Mouse (Mus musculus) ES-E14 (cell line): ENCODE data around the gene Casp2. TPM values are rescaled to one million over a fixed set of nuclear protein-coding genes. Genes with fewer than 3 reads are reported as not detected.

Experiments
- DNase-seq: peaks from one replicate; pipeline ENCODE4 v3.0.0-alpha.2; 2013; ENCODE audit warnings: low read depth, low spot score
- H3K27ac ChIP-seq: 2 replicates; pipeline ENCODE4 v1.5.1; 2012; ENCODE audit warnings: low read depth, mild to moderate bottlenecking, low read length, moderate library complexity, mixed read lengths; ENCODE audit not compliant: poor library complexity, insufficient read depth, severe bottlenecking
- H3K36me3 ChIP-seq: 2 replicates; pipeline ENCODE4 v1.6.1; 2012; ENCODE audit warnings: mild to moderate bottlenecking, low read length, moderate library complexity, mixed read lengths; ENCODE audit not compliant: control insufficient read depth, poor library complexity, insufficient read depth, severe bottlenecking
- H3K4me1 ChIP-seq, 2 experiments: fragments of 150-350 bp in 1 of 2; sonication (generic) in 1 of 2; 2 replicates each; pipeline ENCODE4 v1.6.1; 2012; ENCODE audit warnings: low read length in 2 of 2, mild to moderate bottlenecking in 1 of 2, mixed read lengths in 1 of 2; ENCODE audit not compliant: control insufficient read depth in 2 of 2, insufficient read depth in 2 of 2, poor library complexity in 1 of 2
- H3K4me3 ChIP-seq, 2 experiments: fragments of 150-350 bp in 1 of 2; sonication (generic) in 1 of 2; 2 replicates each; pipeline ENCODE4 v1.5.1; 2012; ENCODE audit warnings: low read length in 2 of 2, low read depth in 1 of 2, mild to moderate bottlenecking in 1 of 2, mixed read lengths in 1 of 2; ENCODE audit not compliant: insufficient read depth in 1 of 2, poor library complexity in 1 of 2, severe bottlenecking in 1 of 2
- H3K9ac ChIP-seq: 2 replicates; pipeline ENCODE4 v1.6.1; 2012; ENCODE audit warnings: low read depth, mild to moderate bottlenecking, low read length, mixed read lengths; ENCODE audit not compliant: poor library complexity, insufficient read depth, severe bottlenecking
- H3K9me3 ChIP-seq: fragments of 150-350 bp; sonication (generic); 2 replicates; pipeline ENCODE4 v1.6.1; 2012; ENCODE audit warnings: low read depth, mild to moderate bottlenecking, low read length; ENCODE audit not compliant: control insufficient read depth, insufficient read depth
- CHD2 ChIP-seq: IDR thresholded peaks from 2 replicates; pipeline ENCODE4 v1.6.1; 2014; ENCODE audit warnings: mild to moderate bottlenecking, low read depth, low read length, inconsistent platforms
- HCFC1 ChIP-seq: IDR thresholded peaks from 2 replicates; pipeline ENCODE4 v1.6.1; 2012; ENCODE audit warnings: low read length, inconsistent platforms, borderline replicate concordance; ENCODE audit not compliant: insufficient read depth
- MAFK ChIP-seq: IDR thresholded peaks from 2 replicates; pipeline ENCODE4 v1.6.1; 2014; ENCODE audit warnings: mild to moderate bottlenecking, low read depth, low read length, inconsistent platforms; ENCODE audit not compliant: insufficient read depth
- ZC3H11A ChIP-seq: IDR thresholded peaks from 2 replicates; pipeline ENCODE4 v1.6.1; 2012; ENCODE audit warnings: low read depth, mild to moderate bottlenecking, inconsistent platforms, low read length, borderline replicate concordance
- ZNF384 ChIP-seq: IDR thresholded peaks from 2 replicates; pipeline ENCODE4 v1.6.1; 2012; ENCODE audit warnings: low read depth, low read length, inconsistent platforms
- in situ Hi-C, 2 experiments: fragments of 600-800 bp; cut with MboI; formaldehyde crosslinking; loops; one replicate each; pipeline ENCODE4 v1.15.1; 2025; ENCODE audit warnings: low sequenced_read_pairs in 2 of 2, inconsistent platforms in 1 of 2; ENCODE audit not compliant: unreplicated experiment in 2 of 2
- total RNA-seq: library from RNA; depleted of rRNA; stranded (reverse); fragments of 300-350 nt; gene quantifications from 2 replicates; pipeline ENCODE4 v1.2.3, GENCODE M21; 2012

Casp2 gene
- total RNA-seq, 1 experiment = 34.8 TPM

GRCm38 (mm10) chr6:42261524-42262170 lies 3.1 kb upstream of the Casp2 start, which contains the start of gene Tmem139:
TSS of gene Tmem139 (plus strand) at chr6:42261970.
- Histone ChIP-seq H3K4me3 (peak within 1 kb of the TSS; percentile 11 to 43; a peak in 3 of 4 replicates), H3K27ac (no peak within 1 kb of the TSS), H3K4me1 (peaks cover 3 to 5% of the 10 kb centered on the region in 2 experiments; a peak in 3 of 4 replicates), H3K9me3 (no peaks in the 10 kb centered on the region), H3K36me3 (no peaks in the 10 kb centered on the region), H3K9ac (no peak within 1 kb of the TSS; the same call in 1 of the 2 replicates)
- TF ChIP-seq HCFC1 (no peak), ZC3H11A (no peak), MAFK (no peak), ZNF384 (no peak), CHD2 (no peak)
- in situ Hi-C loops = no loop called here
- peak; percentile 47 for DNase-seq

- Histone ChIP-seq H3K4me3 (peak overlapping the region; percentile 93 to 99), H3K9ac (peak overlapping the region; percentile 98), H3K9me3 (no peaks in the 10 kb centered on the region), H3K27ac (peak overlapping the region; percentile 79; the same call in 1 of the 2 replicates), H3K4me1 (peaks cover 3 to 8% of the 10 kb centered on the region in 2 experiments; a peak in 3 of 4 replicates), H3K36me3 (peaks cover 25% of the 10 kb centered on the region)
- in situ Hi-C loops = no loop called here
- TF ChIP-seq ZC3H11A (no peak), CHD2 (no peak), HCFC1 (no peak), ZNF384 (no peak), MAFK (no peak)
- DNase-seq = no peak
Measured at GRCm38 (mm10) chr6:42265391-42266330, 876 bp downstream of the Casp2 start.

- no peak for DNase-seq
- in situ Hi-C loops = no loop called here
- Histone ChIP-seq H3K4me1 (peaks cover 0 to 8% of the 10 kb centered on the region in 2 experiments; a peak in 2 of 4 replicates), H3K9ac (no peak overlapping the region), H3K27ac (no peak overlapping the region), H3K36me3 (peaks cover 39% of the 10 kb centered on the region), H3K9me3 (no peaks in the 10 kb centered on the region), H3K4me3 (no peak overlapping the region)
- TF ChIP-seq MAFK = no peak
- TF ChIP-seq ZNF384 = no peak
- no peak for TF ChIP-seq CHD2
- TF ChIP-seq ZC3H11A = no peak
- TF ChIP-seq HCFC1 = no peak
Measured at GRCm38 (mm10) chr6:42270817-42271216, 6.0 kb downstream of the Casp2 start.

- no peak for TF ChIP-seq CHD2
- no peak for TF ChIP-seq ZC3H11A
- TF ChIP-seq MAFK = no peak
- TF ChIP-seq ZNF384 = no peak
- no peak for TF ChIP-seq HCFC1
- Histone ChIP-seq H3K9me3 (no peaks in the 10 kb centered on the region), H3K4me3 (no peak overlapping the region), H3K36me3 (peaks cover 40% of the 10 kb centered on the region), H3K4me1 (no peaks in the 10 kb centered on the region), H3K9ac (no peak overlapping the region), H3K27ac (no peak overlapping the region)
- in situ Hi-C loops = no loop called here
- DNase-seq = no peak
Measured at GRCm38 (mm10) chr6:42276151-42276550, 11.4 kb downstream of the Casp2 start.
